Mouse (Mus musculus): ENCODE results near the gene Rabac1.

Gene Rabac1

DNA sequence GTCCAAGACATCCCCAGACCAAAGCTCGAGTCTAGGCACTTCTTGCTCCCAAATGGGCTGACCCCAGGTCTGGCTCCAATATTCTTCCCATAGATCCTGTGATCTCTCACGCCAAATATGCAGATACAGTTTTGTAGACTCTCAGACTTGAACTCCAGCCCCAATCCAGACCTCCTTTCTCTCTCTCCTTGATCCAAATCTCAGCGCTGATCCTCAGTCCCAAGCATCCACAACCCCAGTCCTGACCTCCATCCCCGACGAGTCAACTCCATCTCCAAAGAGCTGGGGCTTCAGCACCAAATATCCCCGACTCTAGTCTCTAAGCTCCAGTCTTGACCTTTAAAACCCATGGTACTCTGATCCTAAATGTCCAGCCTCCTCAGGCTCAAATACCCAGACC is 28.9 kb downstream of the Rabac1 start:
- intact Hi-C loops (cut with DNase I): no loop called here

DNA sequence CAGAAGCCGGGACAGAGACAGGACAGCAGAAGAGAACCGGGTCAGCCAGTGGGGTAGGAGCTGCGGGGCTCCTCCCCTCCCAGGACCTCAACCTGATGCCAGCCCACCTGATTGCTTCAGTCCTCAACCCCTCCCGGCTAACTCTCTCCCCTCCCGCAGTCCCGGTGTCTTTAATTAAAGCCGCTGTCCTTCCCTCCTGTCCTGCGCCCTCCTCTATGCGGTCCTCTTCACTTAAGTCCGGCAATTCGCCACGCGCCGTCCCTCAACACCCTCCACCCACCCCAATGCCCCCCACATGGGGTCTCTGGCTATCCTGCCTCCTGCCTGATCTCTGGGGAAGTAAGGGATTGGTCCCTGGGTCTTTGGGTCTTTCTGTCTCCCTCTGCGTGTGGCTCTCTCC is 40.9 kb downstream of the Rabac1 start:
- intact Hi-C loops (cut with DNase I): no loop called here

DNA sequence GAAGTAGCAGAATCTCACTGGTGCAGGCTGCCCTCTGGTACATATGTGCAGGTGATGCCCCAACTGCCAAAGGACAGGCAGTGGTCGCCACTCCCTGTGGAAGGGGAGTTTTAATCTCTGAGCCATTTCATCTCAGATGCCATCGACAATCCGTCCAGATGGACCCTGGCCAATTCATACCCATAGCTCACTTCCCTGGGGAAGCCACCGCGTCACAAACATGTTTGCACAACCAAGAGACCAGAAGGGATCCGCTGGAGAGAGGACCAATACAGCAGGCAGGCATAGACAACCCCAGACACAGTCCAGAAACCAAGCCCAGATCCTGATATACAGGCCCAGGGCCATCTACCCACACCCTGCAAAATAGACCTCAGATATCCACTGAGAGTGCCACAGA is 42.1 kb downstream of the Rabac1 start:
- intact Hi-C loops (cut with DNase I): no loop called here

Small RNA genes within 50 kb of the gene (microRNA-seq; reads per million reads assigned to microRNA genes)
- 1.0 to 3.1 reads per million in 2 experiments for gene Mir7046
- 0.11 to 1.2 reads per million in 2 experiments for gene Mir7047
